Mouse (Mus musculus) brain, adult 2 months (tissue): ENCODE data around the gene Pigm.

ENCODE experiments used
- DNase-seq: peaks from one replicate; pipeline ENCODE4 v3.0.0; 2011; ENCODE audit warnings: low read depth, low spot score

Gene Pigm

GRCm38 (mm10) chr1:172413491-172414230, 37.3 kb downstream of the Pigm start:
- no peak for DNase-seq

GRCm38 (mm10) chr1:172414231-172414585, 37.9 kb downstream of the Pigm start:
- DNase-seq, result no peak

GRCm38 (mm10) chr1:172415061-172415460, 38.7 kb downstream of the Pigm start:
- DNase-seq, result no peak

- no peak for DNase-seq
These were observed 41.8 kb downstream of the Pigm start for GRCm38 (mm10) chr1:172418173-172418572.

- no peak for DNase-seq
These were observed 42.3 kb downstream of the Pigm start for GRCm38 (mm10) chr1:172418642-172419041.

GRCm38 (mm10) chr1:172420181-172420580, 43.8 kb downstream of the Pigm start:
- DNase-seq, result no peak

- DNase-seq, result no peak
These were observed 47.0 kb downstream of the Pigm start for GRCm38 (mm10) chr1:172423393-172423792.

- DNase-seq, result no peak
These were observed 50.1 kb downstream of the Pigm start for GRCm38 (mm10) chr1:172426419-172426818.

GRCm38 (mm10) chr1:172427841-172428240, 51.5 kb downstream of the Pigm start:
- DNase-seq, result no peak

- DNase-seq, result no peak
These were observed 52.3 kb downstream of the Pigm start for GRCm38 (mm10) chr1:172428614-172429013.

- DNase-seq, result no peak
These were observed 54.4 kb downstream of the Pigm start for GRCm38 (mm10) chr1:172430731-172431220.

GRCm38 (mm10) chr1:172431836-172432586, 55.7 kb downstream of the Pigm start:
- peak; percentile 8 for DNase-seq

- DNase-seq, result no peak
These were observed 56.2 kb downstream of the Pigm start for GRCm38 (mm10) chr1:172432587-172432955.

GRCm38 (mm10) chr1:172433012-172433850, 56.9 kb downstream of the Pigm start:
- DNase-seq, result no peak
